Mouse (Mus musculus) kidney, adult 2 months (tissue): ENCODE results near the gene Cfap298.

Experiments used
- CTCF ChIP-seq: fragments of 200-500 bp; conservative IDR thresholded peaks from 2 replicates; pipeline ENCODE4 v1.5.1; 2011; ENCODE audit warnings: low read depth, mild to moderate bottlenecking, control low read depth, low read length, moderate library complexity, mixed read lengths; ENCODE audit not compliant: insufficient read depth, insufficient read length
- POLR2A ChIP-seq: fragments of 200-500 bp; IDR thresholded peaks from one replicate; pipeline ENCODE4 v1.6.1; 2011; ENCODE audit warnings: low read depth, low read length, control low read depth

DNA sequence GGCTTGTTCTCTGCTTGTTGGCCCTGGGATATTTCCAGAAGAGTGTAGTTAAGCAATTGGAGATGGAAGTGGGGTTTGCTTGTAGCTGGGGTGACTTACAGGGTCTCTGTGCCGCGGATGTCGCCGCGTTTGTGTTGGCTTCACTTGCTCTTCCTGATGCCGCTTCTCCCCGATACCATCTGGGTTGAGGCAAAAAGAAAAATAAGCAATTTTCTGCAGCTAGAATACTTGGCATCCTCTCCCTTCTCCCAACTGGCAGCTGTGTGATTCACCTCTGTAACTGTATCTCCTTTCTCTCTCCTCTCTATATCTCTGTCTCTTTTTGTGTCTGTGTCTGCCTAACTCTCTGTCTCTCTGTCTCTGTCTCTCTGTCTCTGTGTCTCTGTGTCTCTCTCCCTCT is 41.9 kb downstream of the Cfap298 start:
- TF ChIP-seq POLR2A (no peak), CTCF (no peak)
